Mouse (Mus musculus) kidney, embryonic 14.5 days (tissue): ENCODE measurements around the gene Ankrd52. TPM values are rescaled to one million over a fixed set of nuclear protein-coding genes. Genes with fewer than 3 reads are reported as not detected.
A peak's percentile ranks its signal among the peaks of the same experiment; 100 is the strongest.

ENCODE experiments used
- ATAC-seq: fragments of 200-750 bp; cut with Nextera tagmentation; 2 replicates; pipeline ENCODE4 v1.8.0; 2017; ENCODE audit warnings: moderate number of reproducible peaks, mild to moderate bottlenecking, moderate TSS enrichment, moderate library complexity; ENCODE audit not compliant: low FRiP score, low TSS enrichment
- H3K27ac ChIP-seq: fragments of 300-500 bp; sonication (generic); 2 replicates; pipeline ENCODE4 v1.5.1; 2014; ENCODE audit warnings: low read depth, mild to moderate bottlenecking, low read length, moderate library complexity, mixed read lengths
- H3K27me3 ChIP-seq: fragments of 300-500 bp; sonication (generic); 2 replicates; pipeline ENCODE4 v1.6.1; 2014; ENCODE audit warnings: mild to moderate bottlenecking, low read length; ENCODE audit not compliant: control insufficient read depth, insufficient read depth
- H3K36me3 ChIP-seq: fragments of 300-500 bp; sonication (generic); 2 replicates; pipeline ENCODE4 v1.6.1; 2014; ENCODE audit warnings: low read length, mixed read lengths; ENCODE audit not compliant: control insufficient read depth, insufficient read depth
- H3K4me1 ChIP-seq: fragments of 300-500 bp; sonication (generic); 2 replicates; pipeline ENCODE4 v1.6.1; 2014; ENCODE audit warnings: low read length, mixed read lengths; ENCODE audit not compliant: control insufficient read depth, insufficient read depth
- H3K4me2 ChIP-seq: fragments of 300-500 bp; sonication (generic); replicated peaks from 2 replicates; pipeline ENCODE4 v1.6.1; 2014; ENCODE audit warnings: low read depth, mild to moderate bottlenecking, low read length
- H3K4me3 ChIP-seq: fragments of 300-500 bp; sonication (generic); 2 replicates; pipeline ENCODE4 v1.5.1; 2014; ENCODE audit warnings: mild to moderate bottlenecking, low read length
- H3K9ac ChIP-seq: fragments of 300-500 bp; sonication (generic); 2 replicates; pipeline ENCODE4 v1.6.1; 2014; ENCODE audit warnings: low read depth, mild to moderate bottlenecking, low read length, moderate library complexity
- H3K9me3 ChIP-seq: fragments of 300-500 bp; sonication (generic); 2 replicates; pipeline ENCODE4 v1.6.1; 2016; ENCODE audit warnings: low read length; ENCODE audit not compliant: control insufficient read depth
- WGBS: fragments of 180-500 bp; shearing (Covaris S2); extraction: QIAGEN DNeasy Blood & Tissue Kit; methylation state at CpG from one replicate; pipeline ENCODE4 v1.1.7; 2014; 5-methylcytosine and 5-hydroxymethylcytosine counted together
- microRNA-seq: library from miRNA; unstranded; fragments of <30 nt; microRNA quantifications from one replicate; pipeline ENCODE4, GENCODE M21; 2016
- polyA plus RNA-seq: library from polyadenylated mRNA; unstranded; fragments of >200 nt; fragmentation: Nextera tagmentation; extraction: Ambion mirVana; gene quantifications from 2 replicates; pipeline ENCODE4 v1.2.1, GENCODE M21; 2014

Ankrd52 gene
- polyA plus RNA-seq, 1 experiment from 2014 or later = 19.3 TPM

DNA sequence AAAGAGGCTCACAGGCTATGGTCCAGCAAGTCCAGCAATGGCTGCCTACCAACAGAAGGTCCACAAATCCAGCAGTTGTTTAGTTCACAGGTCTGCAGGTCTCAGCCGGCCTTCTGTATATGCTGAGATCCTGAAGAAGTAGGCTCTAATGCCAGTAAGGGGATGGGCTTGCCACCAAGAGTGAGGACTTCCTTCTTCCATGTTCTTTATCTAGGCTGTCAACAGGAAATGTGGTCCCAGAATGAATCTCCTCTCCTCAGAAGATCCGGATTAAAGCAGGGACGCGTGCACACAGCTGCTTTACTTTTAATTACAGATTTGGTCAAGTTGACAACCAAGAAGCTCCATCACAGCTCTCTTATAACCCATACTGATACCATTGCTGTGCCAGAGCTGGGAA is 68.5 kb downstream of the Ankrd52 start:
- no peaks in the 10 kb centered on the region for H3K27me3 ChIP-seq
- H3K4me3 ChIP-seq = no peak overlapping the region
- H3K4me1 ChIP-seq = no peaks in the 10 kb centered on the region
- no peak overlapping the region for H3K4me2 ChIP-seq
- ATAC-seq = no peak
- no peak overlapping the region for H3K9ac ChIP-seq
- no peaks in the 10 kb centered on the region for H3K9me3 ChIP-seq
- 88% methylated on average over 4 of the region's 4 CpGs for WGBS
- H3K27ac ChIP-seq = 0 out of 2 replicates have a peak overlapping the region, but pooled peaks have one; percentile 42
- H3K36me3 ChIP-seq = peaks cover 16% of the 10 kb centered on the region

DNA sequence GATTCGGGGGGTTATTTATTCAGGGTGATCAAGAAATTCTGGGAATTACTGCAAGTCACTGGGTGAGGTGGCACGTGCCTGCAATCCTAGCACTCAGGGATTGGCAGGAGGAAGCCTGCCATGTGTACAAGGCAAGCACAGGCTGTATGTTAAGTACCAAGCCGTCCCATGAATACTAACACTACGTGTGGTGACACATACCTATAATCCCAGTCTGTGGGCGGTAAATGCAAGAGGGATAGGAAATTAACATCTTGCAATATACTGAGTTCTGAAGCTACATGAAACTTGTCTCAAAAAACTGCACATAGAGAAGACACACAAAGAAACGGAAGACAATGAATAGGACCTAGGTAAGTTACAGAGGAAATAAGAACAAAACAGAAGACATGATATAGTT is 74.1 kb downstream of the Ankrd52 start:
- Histone ChIP-seq H3K4me3 (no peak overlapping the region), H3K4me1 (no peaks in the 10 kb centered on the region)
- no peak for ATAC-seq

DNA sequence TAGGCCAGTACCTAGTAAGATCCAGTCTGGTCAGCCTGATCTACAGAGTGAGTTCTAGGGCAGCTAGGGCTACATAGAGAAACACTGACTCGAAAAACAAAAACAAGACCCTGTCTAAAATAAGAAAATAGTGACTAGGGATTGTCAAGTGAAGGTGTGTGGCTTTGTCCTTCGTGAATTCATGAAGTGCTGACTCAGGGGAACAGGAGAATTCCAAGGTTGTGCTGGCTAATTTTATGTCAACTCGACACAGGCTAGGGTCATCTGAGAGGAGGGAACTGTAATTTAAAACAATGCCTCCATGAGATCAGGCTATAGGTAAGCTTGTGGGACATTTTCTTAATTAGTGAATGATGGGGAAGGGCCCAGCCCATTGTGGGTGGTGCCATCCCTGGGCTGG is 77.6 kb downstream of the Ankrd52 start:
- ATAC-seq = no peak
- WGBS = 60% methylated on average over 3 of the region's 3 CpGs
- no peaks in the 10 kb centered on the region for H3K36me3 ChIP-seq
- H3K27ac ChIP-seq = no peak overlapping the region
- H3K9ac ChIP-seq = no peak overlapping the region
- no peak overlapping the region for H3K4me2 ChIP-seq
- H3K9me3 ChIP-seq = no peaks in the 10 kb centered on the region
- H3K4me1 ChIP-seq = no peaks in the 10 kb centered on the region
- no peaks in the 10 kb centered on the region for H3K27me3 ChIP-seq
- no peak overlapping the region for H3K4me3 ChIP-seq

More for the DNA sequence above, 74.1 kb downstream of the Ankrd52 start:
- H3K27me3 ChIP-seq = no peaks in the 10 kb centered on the region
- no peaks in the 10 kb centered on the region for H3K36me3 ChIP-seq
- 86% methylated on average over 6 of the region's 6 CpGs for WGBS
- no peaks in the 10 kb centered on the region for H3K9me3 ChIP-seq
- H3K27ac ChIP-seq = no peak overlapping the region
- H3K9ac ChIP-seq = no peak overlapping the region
- H3K4me2 ChIP-seq = no peak overlapping the region

DNA sequence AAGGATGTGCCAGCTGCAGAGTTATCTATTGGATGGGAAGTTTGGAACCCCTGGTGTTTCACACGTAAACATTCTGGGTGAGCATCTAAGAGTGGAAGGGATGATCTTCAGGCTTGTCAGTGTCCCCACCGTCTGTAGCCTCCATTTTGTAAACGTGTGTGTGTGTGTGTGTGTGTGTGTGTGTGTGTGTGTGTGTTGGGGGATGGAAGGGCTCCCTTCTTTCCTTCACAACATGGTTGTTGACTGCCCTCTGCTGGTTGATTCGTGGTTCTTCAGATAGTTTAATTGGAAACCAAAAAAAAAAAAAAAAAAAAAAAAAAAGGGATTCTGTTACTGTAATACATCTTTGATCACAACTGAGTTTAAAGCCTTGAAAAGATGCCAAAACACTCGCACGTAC is 78.4 kb downstream of the Ankrd52 start:
- Histone ChIP-seq H3K27ac (no peak overlapping the region), H3K9me3 (no peaks in the 10 kb centered on the region)
- ATAC-seq = peak; percentile 26; the same call in 1 of the 2 replicates

DNA sequence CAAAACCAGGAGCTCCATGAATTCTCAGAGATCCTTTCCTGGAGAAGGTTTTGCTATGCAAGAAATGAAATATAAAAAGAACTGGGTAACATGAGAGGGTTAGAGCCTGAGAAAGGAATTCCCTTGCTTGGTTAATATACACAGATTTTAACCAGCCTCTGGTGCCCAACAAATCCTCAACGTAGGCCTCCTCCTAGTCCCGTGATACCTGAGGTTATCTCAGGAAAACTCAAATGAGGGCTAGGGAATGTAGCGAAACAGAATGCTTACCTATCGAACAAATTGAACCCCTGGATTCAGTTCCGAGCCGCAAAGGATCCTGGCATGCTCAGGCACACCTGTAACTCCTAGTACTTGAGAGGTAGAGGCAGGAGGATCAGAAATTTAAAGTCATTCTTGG is 80.8 kb downstream of the Ankrd52 start:
- Histone ChIP-seq H3K27me3 (no peaks in the 10 kb centered on the region), H3K27ac (no peak overlapping the region), H3K9ac (no peak overlapping the region), H3K9me3 (no peaks in the 10 kb centered on the region), H3K36me3 (peaks cover 12% of the 10 kb centered on the region), H3K4me1 (peaks cover 12% of the 10 kb centered on the region), H3K4me2 (no peak overlapping the region), H3K4me3 (peak overlapping the region; percentile 95; the same call in 1 of the 2 replicates)
- ATAC-seq = no peak
- 79% methylated on average over 6 of the region's 6 CpGs for WGBS

More for the DNA sequence above, 78.4 kb downstream of the Ankrd52 start:
- Histone ChIP-seq H3K4me2 (no peak overlapping the region; the same call in 1 of the 2 replicates), H3K27me3 (no peaks in the 10 kb centered on the region), H3K36me3 (no peaks in the 10 kb centered on the region), H3K4me3 (no peak overlapping the region), H3K4me1 (peaks cover 2% of the 10 kb centered on the region), H3K9ac (peak overlapping the region; percentile 37; the same call in 1 of the 2 replicates)
- 2% methylated on average over 6 of the region's 6 CpGs for WGBS

Small RNAs within 50 kb of the gene (microRNA-seq; reads per million reads assigned to microRNA genes)
- gene Gm25361 (not detected), gene Gm26308 (not detected), gene Mir6914 (not detected), gene Mir6915 (1.7 reads per million), gene Mir8105 (not detected)

Other genes starting within 250 kb of the Ankrd52 start
- 35.6 and 36.0 TPM in 2 replicates for gene Rbms2, start 196.8 kb upstream of the Ankrd52 start, polyA plus RNA-seq
- gene Gls2, start 182.7 kb upstream of the Ankrd52 start, polyA plus RNA-seq = 0.89 and 1.1 TPM in 2 replicates
- 31.1 and 34.8 TPM in 2 replicates for gene Spryd4, start 165.3 kb upstream of the Ankrd52 start, polyA plus RNA-seq
- not detected in 2 replicates for gene Mip, start 151.3 kb upstream of the Ankrd52 start, polyA plus RNA-seq
- 47.8 and 68.2 TPM in 2 replicates for gene Timeless, start 145.1 kb upstream of the Ankrd52 start, polyA plus RNA-seq
- gene Apon, start 123.0 kb upstream of the Ankrd52 start, polyA plus RNA-seq = 0.29 and 0.70 TPM in 2 replicates
- not detected in 2 replicates for gene Apof, start 108.4 kb upstream of the Ankrd52 start, polyA plus RNA-seq
- gene Stat2, start 106.6 kb upstream of the Ankrd52 start, polyA plus RNA-seq = 8.4 and 11.8 TPM in 2 replicates
- gene Il23a, start 78.4 kb upstream of the Ankrd52 start, polyA plus RNA-seq = 0.24 and 0.29 TPM in 2 replicates
- gene Pan2, start 73.8 kb upstream of the Ankrd52 start, polyA plus RNA-seq = 32.6 and 44.0 TPM in 2 replicates
- 347 and 389 TPM in 2 replicates for gene Cnpy2, start 54.7 kb upstream of the Ankrd52 start, polyA plus RNA-seq
- gene Cs, start 39.4 kb upstream of the Ankrd52 start, polyA plus RNA-seq = 135 and 225 TPM in 2 replicates
- gene Coq10a, start 8.1 kb upstream of the Ankrd52 start, polyA plus RNA-seq = 15.5 and 18.6 TPM in 2 replicates
- 15.1 and 22.6 TPM in 2 replicates for gene Slc39a5, start 24.1 kb downstream of the Ankrd52 start, polyA plus RNA-seq
- gene Nabp2, start 34.4 kb downstream of the Ankrd52 start, polyA plus RNA-seq = 87.8 and 103 TPM in 2 replicates
- gene Rnf41, start 34.5 kb downstream of the Ankrd52 start, polyA plus RNA-seq = 35.6 and 36.4 TPM in 2 replicates
- 64.8 and 96.7 TPM in 2 replicates for gene Smarcc2, start 82.1 kb downstream of the Ankrd52 start, polyA plus RNA-seq
- 921 and 980 TPM in 2 replicates for gene Myl6, start 117.0 kb downstream of the Ankrd52 start, polyA plus RNA-seq
- 3.2 and 3.5 TPM in 2 replicates for gene Myl6b, start 121.6 kb downstream of the Ankrd52 start, polyA plus RNA-seq
- 9.9 and 16.1 TPM in 2 replicates for gene Esyt1, start 148.8 kb downstream of the Ankrd52 start, polyA plus RNA-seq
- gene Zc3h10, start 170.7 kb downstream of the Ankrd52 start, polyA plus RNA-seq = 11.3 and 13.5 TPM in 2 replicates
- 4,683 and 5,796 TPM in 2 replicates for gene Rpl41, start 172.2 kb downstream of the Ankrd52 start, polyA plus RNA-seq
- 237 and 254 TPM in 2 replicates for gene Pa2g4, start 188.9 kb downstream of the Ankrd52 start, polyA plus RNA-seq
- 5.1 and 11.8 TPM in 2 replicates for gene Erbb3, start 212.5 kb downstream of the Ankrd52 start, polyA plus RNA-seq
- 1,019 and 1,352 TPM in 2 replicates for gene Rps26, start 249.6 kb downstream of the Ankrd52 start, polyA plus RNA-seq